Mouse (Mus musculus) adrenal gland, adult 18-20 months (tissue): ENCODE results near the gene Acr. TPM values are rescaled to one million over a fixed set of nuclear protein-coding genes. Genes with fewer than 3 reads are reported as not detected.
A peak's percentile ranks its signal among the peaks of the same experiment; 100 is the strongest.

ENCODE experiments used
- DNase-seq, 2 experiments: peaks; one replicate each; pipeline ENCODE4 v3.0.0; 2021 to 2022; ENCODE audit warnings: low spot score in 2 of 2
- total RNA-seq, 2 experiments: library from RNA; stranded (reverse); gene quantifications; 1 replicate in 1 of 2; 2 replicates in 1 of 2; pipeline ENCODE4 v1.2.3; 2021

The Acr gene
- total RNA-seq, 2 experiments from 2014 or later: not detected

GRCm38 (mm10) chr15:89547824-89548601 is 20.1 kb upstream of the Acr start:
- no peak for DNase-seq

- no peak for DNase-seq
Measured at GRCm38 (mm10) chr15:89548837-89549236, 19.3 kb upstream of the Acr start.

- DNase-seq: no peak
Measured at GRCm38 (mm10) chr15:89550506-89550905, 17.6 kb upstream of the Acr start.

GRCm38 (mm10) chr15:89551733-89552132 is 16.4 kb upstream of the Acr start:
- no peak for DNase-seq

GRCm38 (mm10) chr15:89555591-89555990 is 12.5 kb upstream of the Acr start:
- no peak for DNase-seq

GRCm38 (mm10) chr15:89556401-89557178 is 11.5 kb upstream of the Acr start:
- no peak for DNase-seq

GRCm38 (mm10) chr15:89557179-89557995 is 10.7 kb upstream of the Acr start:
- DNase-seq: no peak

GRCm38 (mm10) chr15:89557996-89558390 is 10.1 kb upstream of the Acr start:
- no peak for DNase-seq

- no peak for DNase-seq
Measured at GRCm38 (mm10) chr15:89559202-89559731, 8.9 kb upstream of the Acr start.

- no peak for DNase-seq
Measured at GRCm38 (mm10) chr15:89572147-89572546, 4.0 kb downstream of the Acr start.

GRCm38 (mm10) chr15:89582494-89582893 is 14.4 kb downstream of the Acr start:
- DNase-seq: no peak

GRCm38 (mm10) chr15:89585101-89585500 is 17.0 kb downstream of the Acr start:
- no peak for DNase-seq

- DNase-seq: no peak
Measured at GRCm38 (mm10) chr15:89585631-89586030, 17.5 kb downstream of the Acr start.

- DNase-seq: no peak
Measured at GRCm38 (mm10) chr15:89589146-89589545, 21.0 kb downstream of the Acr start.

- DNase-seq: peak in 1 of 2 experiments; percentile 7
Measured at GRCm38 (mm10) chr15:89591317-89591716, 23.2 kb downstream of the Acr start.

- DNase-seq: peak; percentile 78 to 85
Measured at GRCm38 (mm10) chr15:89591723-89592455, 23.8 kb downstream of the Acr start, which contains the start of gene Rabl2. Gene Rabl2, minus strand, starts transcription at chr15:89591923.

GRCm38 (mm10) chr15:89592548-89592947 is 24.4 kb downstream of the Acr start:
- DNase-seq: no peak

- no peak for DNase-seq
Measured at GRCm38 (mm10) chr15:89605822-89606570, 37.9 kb downstream of the Acr start.

GRCm38 (mm10) chr15:89607480-89607879 is 39.4 kb downstream of the Acr start:
- no peak for DNase-seq

- no peak for DNase-seq
Measured at GRCm38 (mm10) chr15:89607888-89608287, 39.8 kb downstream of the Acr start.
